Mouse (Mus musculus) cerebellum, adult (tissue): ENCODE measurements around the gene Eid1.

ENCODE experiments used
- ATAC-seq: cut with Nextera tagmentation; 2 replicates; pipeline ENCODE4 v1.9.2; 2017; ENCODE audit warnings: mild to moderate bottlenecking, moderate library complexity, mixed read lengths; ENCODE audit not compliant: insufficient number of reproducible peaks, low FRiP score, low TSS enrichment

Eid1 gene

GRCm38 (mm10) chr2:125666668-125667067, 6.2 kb upstream of the Eid1 start:
- no peak for ATAC-seq

GRCm38 (mm10) chr2:125667184-125667583, 5.7 kb upstream of the Eid1 start:
- ATAC-seq, result no peak

GRCm38 (mm10) chr2:125667721-125668120, 5.2 kb upstream of the Eid1 start:
- ATAC-seq, result no peak

- no peak for ATAC-seq
These were observed 2.0 kb upstream of the Eid1 start for GRCm38 (mm10) chr2:125670846-125671245.

GRCm38 (mm10) chr2:125672568-125672956, 333 bp upstream of the Eid1 start:
- ATAC-seq, result peak; percentile 78

- no peak for ATAC-seq
These were observed 8.9 kb downstream of the Eid1 start for GRCm38 (mm10) chr2:125681811-125682210.

GRCm38 (mm10) chr2:125683895-125684294, 11.0 kb downstream of the Eid1 start:
- ATAC-seq, result no peak

- no peak for ATAC-seq
These were observed 11.9 kb downstream of the Eid1 start for GRCm38 (mm10) chr2:125684559-125685440.

- no peak for ATAC-seq
These were observed 12.7 kb downstream of the Eid1 start for GRCm38 (mm10) chr2:125685441-125686150.

GRCm38 (mm10) chr2:125692010-125692409, 19.1 kb downstream of the Eid1 start:
- no peak for ATAC-seq

GRCm38 (mm10) chr2:125694798-125695197, 21.9 kb downstream of the Eid1 start:
- no peak for ATAC-seq

- no peak for ATAC-seq
These were observed 23.3 kb downstream of the Eid1 start for GRCm38 (mm10) chr2:125696219-125696618.

GRCm38 (mm10) chr2:125701606-125702005, 28.7 kb downstream of the Eid1 start:
- no peak for ATAC-seq

GRCm38 (mm10) chr2:125702851-125703250, 30.0 kb downstream of the Eid1 start:
- ATAC-seq, result no peak

- no peak for ATAC-seq
These were observed 32.2 kb downstream of the Eid1 start for GRCm38 (mm10) chr2:125704907-125705631.

GRCm38 (mm10) chr2:125706510-125706921, 33.6 kb downstream of the Eid1 start:
- ATAC-seq, result no peak

GRCm38 (mm10) chr2:125716599-125716998, 43.7 kb downstream of the Eid1 start:
- no peak for ATAC-seq

- peak; percentile 28; the same call in 1 of the 2 replicates for ATAC-seq
These were observed 50.2 kb downstream of the Eid1 start for GRCm38 (mm10) chr2:125723086-125723407.

GRCm38 (mm10) chr2:125723408-125724085, 50.7 kb downstream of the Eid1 start:
- peak; percentile 41 for ATAC-seq

GRCm38 (mm10) chr2:125724086-125724430, 51.2 kb downstream of the Eid1 start, which contains the start of gene Shc4:
TSS of gene Shc4 (minus strand) at chr2:125724148.
- peak; percentile 11; the same call in 1 of the 2 replicates for ATAC-seq
